ENCODE assay signal across 8 mouse cellular contexts in the genomic region with DNA sequence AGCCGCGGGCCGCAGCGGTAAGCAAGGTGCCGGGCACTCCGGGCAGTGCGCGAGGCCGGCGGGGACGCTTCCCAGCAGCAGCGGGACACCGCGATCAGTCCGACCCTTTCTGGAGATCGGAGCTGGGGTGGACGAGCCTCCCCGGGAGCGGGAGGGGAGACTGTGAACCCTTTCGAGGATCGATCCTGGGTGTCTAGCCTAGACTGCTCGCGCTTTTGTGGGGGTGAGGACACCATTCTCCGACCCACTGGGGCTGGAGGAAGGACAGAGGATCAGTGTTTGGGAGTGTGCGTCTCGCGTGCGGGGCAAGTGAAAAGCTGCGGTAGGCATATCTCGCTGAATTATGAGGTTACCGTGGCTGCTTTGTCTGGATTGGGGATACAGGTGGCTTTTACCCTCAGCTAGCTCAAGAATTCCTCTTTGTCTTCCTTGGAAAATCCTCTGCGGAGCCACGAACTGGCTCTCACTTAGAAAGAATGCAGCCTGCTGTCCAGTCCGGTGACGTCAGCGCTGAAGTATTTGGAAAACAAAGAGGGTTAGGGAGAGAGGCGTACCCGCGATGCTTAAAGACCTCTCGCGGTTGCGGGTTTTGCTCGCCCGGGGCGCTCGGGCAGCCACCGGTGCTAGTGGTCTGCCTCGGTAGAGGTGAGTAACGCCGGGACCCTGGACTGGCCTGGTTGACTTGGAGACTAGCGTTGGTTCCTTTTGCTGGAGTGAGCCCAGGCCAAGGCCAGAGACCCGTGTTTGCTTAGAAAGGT. TPM values are rescaled to one million over a fixed set of nuclear protein-coding genes. Genes with fewer than 3 reads are reported as not detected.
DNase-seq lines count a peak whose midpoint lies in the region; ATAC-seq and TF ChIP-seq lines count a peak whose summit lies in the region.

No protein-coding gene starts in this region.

- H3K9ac ChIP-seq in intestine, embryonic 14.5 days (ENCODE audit: low read length) = peak overlapping the region; percentile 99

- intact Hi-C loops in left cerebral cortex, postnatal 10 days (cut with DNase I) = loop anchor here (1.0 to 10.0 kb wide), 4 partner anchors 28 to 147 kb away; no protein-coding TSS in a partner anchor

- H3K9me3 ChIP-seq in intestine, embryonic 14.5 days (ENCODE audit: control insufficient read depth, low read length) = no peaks in the 10 kb centered on the region

- H3K27ac ChIP-seq in cortical plate, adult 2 months (ENCODE audit: insufficient read depth, low read length) = peak overlapping the region; percentile 96
- H3K27ac ChIP-seq in intestine, embryonic 14.5 days (ENCODE audit: low read depth) = peak overlapping the region; percentile 99

- no peaks in the 10 kb centered on the region for H3K4me1 ChIP-seq in cortical plate, adult 2 months (ENCODE audit: control insufficient read depth, insufficient read depth, low read length)
- peaks cover 60% of the 10 kb centered on the region for H3K4me1 ChIP-seq in intestine, embryonic 14.5 days (replicated peaks; ENCODE audit: control insufficient read depth, insufficient read depth, low read length)

- TF ChIP-seq CTCF in cortical plate, adult 2 months (IDR thresholded peaks at IDR 0.05; ENCODE audit: extremely low read depth, insufficient read depth, low read length) = no peak

- no peaks in the 10 kb centered on the region for H3K27me3 ChIP-seq in intestine, embryonic 14.5 days (replicated peaks; ENCODE audit: control insufficient read depth, insufficient read depth, low read length)

- peak overlapping the region; percentile 92 for H3K4me3 ChIP-seq in cortical plate, adult 2 months (ENCODE audit: insufficient read depth, low read length)
- H3K4me3 ChIP-seq in intestine, embryonic 14.5 days (ENCODE audit: low read depth, low read length) = peak overlapping the region; percentile 94

- TF ChIP-seq POLR2A in cortical plate, adult 2 months (IDR thresholded peaks at IDR 0.05; ENCODE audit: extremely low read depth, insufficient read depth, low read length) = 0 out of 2 replicates have a peak, but pooled peaks have one; percentile 39

- ATAC-seq in intestine, embryonic 14.5 days (replicated peaks; ENCODE audit: low FRiP score, low TSS enrichment, low read depth) = peak; percentile 38
- peak; percentile 5; the same call in 1 of the 2 replicates for ATAC-seq in megakaryocyte, adult 5-6 weeks (ENCODE audit: poor library complexity, severe bottlenecking)

- peak; percentile 93 for DNase-seq in adipocyte (ENCODE audit: low spot score)
- peak; percentile 81 for DNase-seq in gastrocnemius, postnatal 25 days
- DNase-seq in intestine, embryonic 14.5 days (ENCODE audit: low spot score) = peak; percentile 93
- DNase-seq in left cerebral cortex, postnatal 10 days (ENCODE audit: extremely low spot score in 1 of 2, low spot score in 2 of 2) = peak; percentile 53 to 91
- peak; percentile 61 for DNase-seq in right cerebral cortex, postnatal 25 days
- DNase-seq in thymus, postnatal 25 days = no peak

- peak overlapping the region; percentile 89 for H3K4me2 ChIP-seq in intestine, embryonic 14.5 days (ENCODE audit: low read length)

- under 1% methylated on average over 52 of the region's 52 CpGs for WGBS in intestine, embryonic 14.5 days

- peaks cover 31% of the 10 kb centered on the region for H3K36me3 ChIP-seq in intestine, embryonic 14.5 days (ENCODE audit: control insufficient read depth, insufficient read depth, low read length)

RNA-seq across cellular contexts. Expression of a gene that starts 1.6 kb away (rescaled TPM):
- polyA plus RNA-seq in cortical plate, adult 2 months (2012; rRNA removed) = 13.3 and 16.1 TPM in 2 replicates
- total RNA-seq in gastrocnemius, postnatal 25 days (2021) = 10 to 100 TPM; 13.6 to 20.3 TPM
- 29.3 and 33.6 TPM in 2 replicates for polyA plus RNA-seq in intestine, embryonic 14.5 days (2014; fragmentation: Nextera tagmentation; extraction: Ambion mirVana)
- total RNA-seq in left cerebral cortex, postnatal 10 days (2021) = 10 to 100 TPM; 15.2 to 16.5 TPM
- total RNA-seq in megakaryocyte, adult 5-6 weeks (2015) = 1.3 and 1.7 TPM in 2 replicates
- 1.1 and 2.8 TPM in 2 replicates for total RNA-seq in megakaryocyte, adult 5-6 weeks (2017)
